Mouse (Mus musculus) natural killer cell, adult 2 months (primary cell): ENCODE measurements around the gene Ipo9.

Experiments used
- DNase-seq, 2 experiments: peaks; one replicate each; pipeline ENCODE4 v3.0.0; 2022; ENCODE audit warnings: low spot score in 2 of 2

Gene Ipo9

DNA sequence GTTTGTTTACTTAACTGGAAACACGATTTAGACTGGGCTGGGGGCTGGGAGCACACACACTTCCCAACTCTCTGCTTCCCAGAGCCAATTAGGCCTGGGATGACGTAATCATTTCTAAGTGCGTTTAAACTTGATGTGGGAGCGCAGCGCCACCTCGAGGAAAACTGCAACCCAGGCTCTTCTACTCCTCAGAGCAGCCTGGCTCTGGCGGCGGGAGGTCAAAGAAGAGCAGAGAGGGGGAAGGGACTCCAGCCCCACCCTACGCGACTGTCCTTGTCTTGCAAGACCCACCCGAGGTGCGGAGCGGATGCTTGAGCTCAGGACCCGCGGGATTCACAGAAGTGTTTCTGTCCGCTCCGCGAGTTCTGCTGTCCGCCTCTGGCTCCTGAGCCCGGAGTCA is 62.1 kb downstream of the Ipo9 start:
- DNase-seq, result peak; percentile 38 to 41

- no peak for DNase-seq
These were observed 62.7 kb downstream of the Ipo9 start for GRCm38 (mm10) chr1:135367595-135367994.

DNA sequence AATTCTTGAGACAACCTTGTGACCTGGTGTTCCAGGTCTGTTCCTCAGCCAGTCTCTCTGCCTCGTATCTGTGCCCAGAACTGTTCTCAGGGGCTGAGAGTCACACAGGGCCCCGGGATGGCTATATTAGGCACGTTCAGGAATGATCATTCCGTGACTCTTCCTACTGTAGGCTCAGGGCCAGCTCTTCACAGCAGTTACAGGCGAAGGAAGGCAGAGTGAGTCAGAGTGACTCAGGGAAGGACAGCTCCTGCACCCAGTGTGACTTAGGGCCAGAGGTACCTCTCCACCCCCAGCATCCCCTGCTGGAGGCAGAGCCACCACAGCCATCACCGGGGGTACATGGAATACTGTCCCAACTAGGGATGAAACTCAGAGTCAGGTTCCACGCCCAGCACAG is 63.3 kb downstream of the Ipo9 start:
- DNase-seq, result no peak

DNA sequence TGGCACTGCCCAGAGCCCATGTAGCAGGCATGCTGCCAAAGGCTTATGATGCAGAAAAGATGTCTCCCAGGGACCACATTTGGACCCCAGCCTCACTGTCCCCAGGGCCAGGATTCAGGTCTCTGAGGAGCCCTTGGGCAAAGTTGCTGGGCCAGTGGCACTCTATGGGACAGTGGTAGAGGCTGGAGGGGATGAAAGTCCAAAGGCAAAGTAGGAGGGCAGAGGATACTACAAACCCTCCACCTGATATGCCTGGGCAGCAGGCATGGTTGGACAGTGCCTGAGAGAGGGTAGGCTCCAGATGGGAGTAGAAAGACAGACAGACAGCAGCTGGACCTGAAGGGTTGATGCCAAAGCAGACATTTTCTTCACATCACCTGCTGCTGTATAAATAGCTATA is 63.9 kb downstream of the Ipo9 start:
- no peak for DNase-seq

- no peak for DNase-seq
These were observed 66.9 kb downstream of the Ipo9 start for GRCm38 (mm10) chr1:135363446-135363845.

- DNase-seq, result no peak
These were observed 68.2 kb downstream of the Ipo9 start for GRCm38 (mm10) chr1:135362115-135362514.

GRCm38 (mm10) chr1:135361491-135361890 is 68.8 kb downstream of the Ipo9 start:
- no peak for DNase-seq

- DNase-seq, result no peak
These were observed 71.2 kb downstream of the Ipo9 start for GRCm38 (mm10) chr1:135359071-135359470.

DNA sequence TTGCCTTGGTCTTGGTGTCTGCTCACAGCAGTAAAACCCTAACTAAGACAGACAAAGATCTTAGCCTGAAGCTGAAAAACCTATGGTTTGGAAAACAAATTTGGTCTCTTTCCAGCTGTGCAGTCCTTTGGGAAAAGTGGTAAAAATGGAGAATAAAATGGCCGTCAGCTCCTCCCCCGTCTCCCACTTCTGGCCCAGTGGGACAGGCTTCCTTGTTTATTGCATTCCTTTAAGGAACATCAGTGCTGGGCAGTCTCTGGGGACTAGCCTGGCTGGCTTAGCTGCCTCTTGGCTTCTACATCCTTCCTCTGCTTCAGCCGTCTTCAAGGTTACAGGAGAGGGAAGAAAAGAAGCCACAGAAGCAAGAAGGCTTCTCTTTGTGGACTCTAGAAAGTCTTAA is 78.3 kb downstream of the Ipo9 start:
- no peak for DNase-seq

DNA sequence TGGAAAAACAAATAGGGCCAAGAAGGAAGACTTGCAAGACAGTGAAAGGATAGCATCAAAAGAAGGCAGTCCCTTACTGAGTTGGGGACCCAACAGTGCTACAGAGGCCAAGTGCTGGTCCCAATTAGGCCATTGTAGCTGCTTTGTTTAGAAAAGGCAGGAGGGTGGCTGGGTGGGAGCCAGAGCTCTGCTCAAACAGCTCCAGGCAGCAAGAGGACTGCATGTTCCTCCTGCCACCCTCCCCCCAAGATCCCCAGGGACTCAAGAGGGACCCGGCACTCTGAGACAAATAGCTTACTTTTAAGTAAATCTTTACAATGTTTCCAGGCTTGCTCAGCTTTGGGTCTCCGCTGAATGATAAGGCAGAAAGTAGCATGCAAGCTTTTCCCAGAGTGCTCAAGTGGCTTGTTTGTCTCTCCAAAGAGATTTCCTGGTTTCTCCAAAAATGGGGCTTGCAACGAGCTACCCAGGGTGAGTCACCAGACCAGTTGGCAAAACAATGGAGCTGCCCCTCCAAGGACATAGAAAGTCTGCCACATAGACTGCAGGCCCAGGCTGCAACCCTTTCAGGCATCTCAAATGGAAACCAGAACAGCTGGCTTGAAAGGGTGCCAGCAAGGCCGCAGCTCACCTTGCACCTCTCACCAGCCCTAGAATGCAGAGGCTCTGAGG is 82.7 kb downstream of the Ipo9 start:
- DNase-seq, result no peak

DNA sequence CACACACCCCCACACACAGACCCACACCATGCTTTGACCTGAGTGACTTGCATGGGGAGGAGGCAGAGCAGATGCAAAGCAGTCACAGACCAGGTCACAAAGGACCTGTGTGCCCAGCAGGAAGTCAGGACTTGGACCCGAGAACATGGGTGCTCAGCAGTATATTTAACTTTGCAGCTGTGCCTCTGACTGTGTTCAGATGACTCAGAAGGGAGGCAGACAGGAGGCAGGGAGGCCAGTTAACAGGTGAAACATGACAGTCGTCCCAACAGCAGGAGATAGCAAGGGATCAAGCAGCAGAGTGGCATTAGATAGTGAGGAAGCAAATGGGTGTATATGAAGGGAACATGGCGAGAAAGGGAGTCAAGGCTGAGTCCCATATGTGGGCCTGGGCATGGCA is 83.4 kb downstream of the Ipo9 start:
- DNase-seq, result no peak

- no peak for DNase-seq
These were observed 86.3 kb downstream of the Ipo9 start for GRCm38 (mm10) chr1:135344026-135344425.

GRCm38 (mm10) chr1:135341947-135342346 is 88.4 kb downstream of the Ipo9 start:
- DNase-seq, result no peak
